8 mouse cellular contexts compared by ENCODE assay signal in genomic region chr11:59664818-59665217, GRCm38 (mm10). TPM values are rescaled to one million over a fixed set of nuclear protein-coding genes. Genes with fewer than 3 reads are reported as not detected.
A peak's percentile ranks its signal among the peaks of the same experiment; 100 is the strongest.
DNase-seq lines count a peak whose midpoint lies in the region; ATAC-seq lines count a peak whose summit lies in the region.

No protein-coding gene starts in this region.

- H3K27ac ChIP-seq in heart, embryonic 11.5 days (ENCODE audit: low read depth, low read length), result peak overlapping the region; percentile 89
- H3K27ac ChIP-seq in liver, embryonic 11.5 days (ENCODE audit: low read depth, low read length), result no peak overlapping the region
- 0 out of 2 replicates have a peak overlapping the region, but pooled peaks have one; percentile 7 for H3K27ac ChIP-seq in neural tube, embryonic 15.5 days (replicated peaks)

- 5% methylated on average over 3 of the region's 3 CpGs for WGBS in heart, embryonic 11.5 days (ENCODE audit: insufficient replicate concordance)
- WGBS in liver, embryonic 11.5 days, result 32% methylated on average over 3 of the region's 3 CpGs
- 33% methylated on average over 3 of the region's 3 CpGs for WGBS in neural tube, embryonic 15.5 days

- no peak; the same call in 1 of the 2 replicates for ATAC-seq in heart, embryonic 11.5 days (replicated peaks; ENCODE audit: insufficient number of reproducible peaks, low FRiP score, low TSS enrichment)
- ATAC-seq in liver, embryonic 11.5 days (replicated peaks; ENCODE audit: low FRiP score), result no peak
- ATAC-seq in neural tube, embryonic 15.5 days (ENCODE audit: low FRiP score), result no peak

- H3K27me3 ChIP-seq in heart, embryonic 11.5 days (ENCODE audit: control insufficient read depth, insufficient read depth, low read length), result no peaks in the 10 kb centered on the region
- H3K27me3 ChIP-seq in liver, embryonic 11.5 days (replicated peaks; ENCODE audit: control insufficient read depth, insufficient read depth, low read length), result peaks cover 2% of the 10 kb centered on the region; the same call in 1 of the 2 replicates
- H3K27me3 ChIP-seq in neural tube, embryonic 15.5 days (replicated peaks), result no peaks in the 10 kb centered on the region

- H3K4me1 ChIP-seq in heart, embryonic 11.5 days (ENCODE audit: control insufficient read depth, insufficient read depth, low read length), result peaks cover 32% of the 10 kb centered on the region
- H3K4me1 ChIP-seq in liver, embryonic 11.5 days (replicated peaks; ENCODE audit: control insufficient read depth, insufficient read depth, low read length), result peaks cover 31% of the 10 kb centered on the region
- peaks cover 56% of the 10 kb centered on the region for H3K4me1 ChIP-seq in neural tube, embryonic 15.5 days

- H3K4me3 ChIP-seq in heart, embryonic 11.5 days (ENCODE audit: low read depth, low read length), result no peak overlapping the region
- H3K4me3 ChIP-seq in liver, embryonic 11.5 days (ENCODE audit: low read depth, low read length), result no peak overlapping the region
- H3K4me3 ChIP-seq in neural tube, embryonic 15.5 days (replicated peaks), result peak overlapping the region; percentile 10

- DNase-seq in adrenal gland, adult (ENCODE audit: inconsistent age in 2 of 2, low spot score in 1 of 2), result peak; percentile 55 to 80
- no peak for DNase-seq in adrenal gland, postnatal 4 days (ENCODE audit: low spot score in 2 of 2)
- peak; percentile 25 for DNase-seq in embryo, embryonic 9.5 days (ENCODE audit: extremely low spot score)
- DNase-seq in kidney, adult 9 months, result peak; percentile 69
- no peak for DNase-seq in liver, embryonic 11.5 days (ENCODE audit: low spot score)
- DNase-seq in urinary bladder, postnatal 25 days (ENCODE audit: low spot score), result no peak

- H3K9ac ChIP-seq in heart, embryonic 11.5 days (ENCODE audit: low read depth, low read length), result peak overlapping the region; percentile 39; the same call in 1 of the 2 replicates
- no peak overlapping the region for H3K9ac ChIP-seq in liver, embryonic 11.5 days (ENCODE audit: low read depth, low read length)
- H3K9ac ChIP-seq in neural tube, embryonic 15.5 days (replicated peaks), result no peak overlapping the region

- no peaks in the 10 kb centered on the region for H3K9me3 ChIP-seq in heart, embryonic 11.5 days (replicated peaks; ENCODE audit: control insufficient read depth, low read length)
- H3K9me3 ChIP-seq in liver, embryonic 11.5 days (ENCODE audit: control insufficient read depth, low read length), result no peaks in the 10 kb centered on the region
- H3K9me3 ChIP-seq in neural tube, embryonic 15.5 days (replicated peaks), result no peaks in the 10 kb centered on the region

- no peaks in the 10 kb centered on the region for H3K36me3 ChIP-seq in heart, embryonic 11.5 days (ENCODE audit: control insufficient read depth, insufficient read depth, low read length)
- H3K36me3 ChIP-seq in liver, embryonic 11.5 days (ENCODE audit: control insufficient read depth, insufficient read depth, low read length), result no peaks in the 10 kb centered on the region
- H3K36me3 ChIP-seq in neural tube, embryonic 15.5 days, result no peaks in the 10 kb centered on the region

- peak overlapping the region; percentile 94 for H3K4me2 ChIP-seq in heart, embryonic 11.5 days
- peak overlapping the region; percentile 86; the same call in 1 of the 2 replicates for H3K4me2 ChIP-seq in liver, embryonic 11.5 days
- H3K4me2 ChIP-seq in neural tube, embryonic 15.5 days, result peak overlapping the region; percentile 81

RNA-seq across cellular contexts. Expression of gene Mprip, which starts 3.7 kb away (rescaled TPM):
- 100 to 1,000 TPM; 235 to 240 TPM for total RNA-seq in adrenal gland, postnatal 4 days (2021)
- 51.1 and 54.2 TPM in 2 replicates for polyA plus RNA-seq in heart, embryonic 11.5 days (2014; fragmentation: Nextera tagmentation; extraction: Ambion mirVana)
- 44.9 and 46.7 TPM in 2 replicates for polyA plus RNA-seq in liver, embryonic 11.5 days (2014; fragmentation: Nextera tagmentation; extraction: Ambion mirVana)
- polyA plus RNA-seq in neural tube, embryonic 15.5 days (2015; fragmentation: Nextera tagmentation; extraction: Ambion mirVana), result 46.8 and 65.8 TPM in 2 replicates

Comparison
In these comparisons a context has a peak if more than half of its experiments do, and no peak if none do; other contexts are left out.
1. DNase-seq: peak in adrenal gland, adult (2 of 2), embryo, embryonic 9.5 days (single experiment) and kidney, adult 9 months (single experiment); none in adrenal gland, postnatal 4 days (0 of 2), liver, embryonic 11.5 days (single experiment) and urinary bladder, postnatal 25 days (single experiment).
2. Peak in every context shown above with its lines, with median percentiles within 50 percentile points of each other: H3K4me2 ChIP-seq.